Mouse (Mus musculus) NIH3T3 (cell line): ENCODE data around the gene Zfp111.

Source experiments
- DNase-seq: peaks from one replicate; pipeline ENCODE4 v3.0.0-alpha.2; 2012; ENCODE audit warnings: low read depth

Zfp111 gene

GRCm38 (mm10) chr7:24211343-24211742 lies at the start of gene Zfp111:
Gene Zfp111, minus strand, starts transcription at chr7:24211443.
- DNase-seq: no peak

- no peak for DNase-seq
Observed at GRCm38 (mm10) chr7:24260000-24260312, 48.7 kb upstream of the Zfp111 start.

- DNase-seq: no peak
Observed at GRCm38 (mm10) chr7:24259306-24259999, 48.2 kb upstream of the Zfp111 start.

GRCm38 (mm10) chr7:24254633-24255474 lies 43.6 kb upstream of the Zfp111 start, which contains the start of gene Zfp108:
Gene Zfp108, plus strand, starts transcription at chr7:24254794.
- DNase-seq: peak; percentile 91

- no peak for DNase-seq
Observed at GRCm38 (mm10) chr7:24253779-24254615, 42.8 kb upstream of the Zfp111 start.

GRCm38 (mm10) chr7:24237040-24237791 lies 26.0 kb upstream of the Zfp111 start, which contains the start of gene Zfp109:
Gene Zfp109, minus strand, starts transcription at chr7:24237560.
- peak; percentile 74 for DNase-seq

- no peak for DNase-seq
Observed at GRCm38 (mm10) chr7:24210296-24210695, 947 bp downstream of the Zfp111 start.

GRCm38 (mm10) chr7:24208282-24208886 lies 2.9 kb downstream of the Zfp111 start:
- DNase-seq: no peak

GRCm38 (mm10) chr7:24207488-24208261 lies 3.6 kb downstream of the Zfp111 start:
- DNase-seq: peak; percentile 90

- DNase-seq: no peak
Observed at GRCm38 (mm10) chr7:24196961-24197360, 14.3 kb downstream of the Zfp111 start.

GRCm38 (mm10) chr7:24193157-24193556 lies 18.1 kb downstream of the Zfp111 start:
- DNase-seq: no peak

GRCm38 (mm10) chr7:24191361-24191760 lies 19.9 kb downstream of the Zfp111 start:
- no peak for DNase-seq

GRCm38 (mm10) chr7:24189571-24189944 lies 21.7 kb downstream of the Zfp111 start:
- DNase-seq: no peak

GRCm38 (mm10) chr7:24188901-24189570 lies 22.2 kb downstream of the Zfp111 start:
- DNase-seq: no peak

- no peak for DNase-seq
Observed at GRCm38 (mm10) chr7:24187611-24188010, 23.6 kb downstream of the Zfp111 start.

- no peak for DNase-seq
Observed at GRCm38 (mm10) chr7:24175337-24175711, 35.9 kb downstream of the Zfp111 start.

GRCm38 (mm10) chr7:24174618-24175336 lies 36.5 kb downstream of the Zfp111 start, which contains the start of gene Zfp114:
Gene Zfp114, plus strand, starts transcription at chr7:24175060.
- peak; percentile 41 for DNase-seq

GRCm38 (mm10) chr7:24172191-24172590 lies 39.1 kb downstream of the Zfp111 start:
- no peak for DNase-seq

GRCm38 (mm10) chr7:24153272-24153671 lies 58.0 kb downstream of the Zfp111 start:
- peak; percentile 65 for DNase-seq
